Mouse (Mus musculus) spleen, embryonic (tissue): Measurements from ENCODE around the gene Cdipt.

Experiments used
- CTCF ChIA-PET: fragments of 350-600 bp; sonication (Branson Sonifier 250); formaldehyde crosslinking; loops from one replicate; lab custom pipeline; 2022; lab: Charles Lee

Gene Cdipt

DNA sequence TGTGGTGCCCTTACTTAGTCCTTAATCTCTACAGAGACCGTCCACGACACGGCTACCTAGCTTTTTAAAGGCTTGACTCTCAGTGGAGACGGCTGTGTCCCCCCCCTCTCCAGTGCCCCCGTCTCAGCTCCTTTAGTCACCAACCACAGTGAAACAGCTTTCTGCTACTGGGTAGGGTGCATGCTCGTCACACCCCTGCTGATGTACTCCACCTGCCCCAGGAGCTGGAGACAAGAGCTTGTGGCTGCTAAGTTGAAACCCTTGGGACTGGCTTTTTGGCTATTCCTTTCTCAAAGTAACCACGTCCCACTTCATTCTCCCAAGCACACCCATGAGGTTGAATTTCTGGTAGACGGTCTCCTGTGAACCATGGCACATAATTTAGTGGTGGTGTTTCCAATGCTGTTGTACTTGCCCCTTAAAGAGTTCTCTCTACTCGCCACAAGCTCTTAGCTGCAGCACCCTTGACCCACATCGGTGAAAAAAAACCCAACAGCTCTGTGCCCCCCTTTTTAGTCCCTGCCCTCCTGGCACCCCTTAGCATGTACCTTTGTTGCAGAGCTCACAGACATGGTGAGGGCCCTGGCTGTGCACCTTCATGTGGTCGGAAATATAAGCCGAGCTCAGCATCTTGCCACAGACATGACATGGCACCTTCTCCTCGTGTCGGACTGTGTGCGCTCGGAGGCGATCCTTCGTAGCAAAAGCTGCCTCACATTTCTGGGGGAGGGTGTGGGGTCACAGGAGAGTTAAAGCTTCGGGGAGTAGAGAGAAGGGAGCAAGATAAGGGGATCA lies 48.4 kb downstream of the Cdipt start:
- CTCF ChIA-PET, result no interaction called here

DNA sequence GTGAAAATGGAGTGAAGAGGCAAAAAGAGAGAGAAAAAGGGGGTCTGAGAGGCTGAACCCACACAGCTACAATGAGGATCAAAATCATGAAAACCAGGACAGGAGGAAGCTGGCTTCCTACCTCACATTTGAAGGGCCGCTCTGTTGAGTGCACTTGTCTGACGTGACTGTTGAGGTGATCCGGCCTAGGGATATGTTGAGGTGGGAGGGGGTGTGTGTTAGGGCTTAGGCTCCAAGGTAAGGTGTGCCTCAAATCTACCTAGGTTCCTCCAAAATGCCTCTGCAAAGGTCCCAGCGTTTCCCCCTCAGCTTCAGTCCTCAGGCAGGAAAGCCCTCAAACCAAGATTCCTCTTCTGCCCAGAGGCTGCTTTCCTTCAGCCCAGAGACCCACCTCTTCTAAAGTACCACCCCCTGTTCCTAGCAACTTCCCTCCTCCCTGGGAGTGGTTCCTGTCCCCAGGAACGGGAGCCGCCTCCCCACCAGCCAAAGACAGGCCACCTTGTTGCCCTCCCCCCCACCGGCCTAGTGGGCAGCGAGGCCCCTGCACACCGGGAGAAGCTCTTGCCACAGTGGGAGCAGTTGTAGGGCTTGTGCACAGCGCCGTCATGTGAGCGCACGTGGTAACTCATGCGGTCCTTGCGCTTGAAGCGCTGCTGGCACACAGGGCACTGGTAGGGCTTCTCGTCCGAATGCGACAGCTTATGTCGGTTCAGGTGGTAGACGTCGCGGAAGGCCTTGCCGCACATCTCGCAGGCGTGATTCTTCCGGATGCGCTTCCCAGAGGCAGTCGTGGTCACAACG lies 49.2 kb downstream of the Cdipt start:
- CTCF ChIA-PET, result interaction anchor here (0.6 kb wide), 1 partner anchor 19 kb away, joined by 3 read pairs; no protein-coding TSS in a partner anchor

DNA sequence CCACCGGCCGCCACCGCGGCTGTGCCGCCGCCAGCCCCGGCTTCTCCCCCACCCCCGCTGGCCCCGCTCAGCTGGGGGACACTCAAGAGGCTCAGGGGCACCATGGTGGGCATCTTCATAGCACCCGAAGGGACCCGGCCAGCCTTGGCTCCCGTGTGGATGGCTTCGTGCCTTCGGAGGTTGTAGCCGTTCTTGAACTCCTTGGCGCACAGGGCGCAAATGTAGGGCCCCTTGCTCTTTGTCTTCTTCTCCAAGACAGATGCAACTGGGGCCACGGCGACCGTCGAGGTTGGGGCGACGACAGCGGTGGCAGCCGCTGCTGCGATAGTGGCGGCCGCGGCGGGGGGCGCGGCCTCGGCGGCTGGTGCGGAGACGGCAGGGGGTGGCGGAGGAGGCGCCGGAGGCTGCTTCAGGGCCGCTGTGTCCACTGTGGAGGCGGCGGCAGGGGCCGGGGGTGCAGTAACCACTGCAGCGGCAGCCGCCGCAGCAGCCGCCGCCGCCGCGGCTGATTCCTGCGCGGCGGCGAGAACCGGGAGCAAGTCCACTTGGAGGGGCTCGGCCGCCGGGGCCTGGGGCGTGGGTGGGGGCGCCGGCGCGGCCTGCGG lies 49.9 kb downstream of the Cdipt start:
- CTCF ChIA-PET, result interaction anchor here (0.6 to 1.1 kb wide), 2 partner anchors 14 to 20 kb away, joined by 3 to 4 read pairs; no protein-coding TSS in a partner anchor

DNA sequence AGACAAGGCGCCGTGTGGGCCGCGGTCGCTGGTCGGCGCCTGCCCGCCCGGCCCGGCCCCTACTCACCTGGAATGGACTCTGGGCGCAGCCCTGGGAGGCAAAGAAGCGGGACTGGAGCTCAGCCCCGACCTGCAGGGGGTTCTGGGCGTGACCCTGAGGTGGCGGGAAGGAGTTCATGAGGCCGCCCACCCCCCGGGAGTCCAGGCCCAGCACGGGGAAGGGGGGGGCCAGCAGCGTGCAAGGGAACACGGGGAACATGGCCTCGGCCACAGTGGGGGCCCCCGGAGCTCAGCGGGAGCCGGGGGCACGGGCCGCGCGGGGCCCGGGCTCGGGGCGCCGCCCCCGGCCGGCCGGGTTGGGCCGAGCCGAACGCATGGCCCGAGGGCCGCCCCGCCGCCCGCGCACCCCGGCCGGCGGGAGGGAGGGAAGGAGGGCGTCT lies 50.5 kb downstream of the Cdipt start:
- CTCF ChIA-PET, result interaction anchor here (1.1 kb wide), 1 partner anchor 15 kb away, joined by 4 read pairs; no protein-coding TSS in a partner anchor

DNA sequence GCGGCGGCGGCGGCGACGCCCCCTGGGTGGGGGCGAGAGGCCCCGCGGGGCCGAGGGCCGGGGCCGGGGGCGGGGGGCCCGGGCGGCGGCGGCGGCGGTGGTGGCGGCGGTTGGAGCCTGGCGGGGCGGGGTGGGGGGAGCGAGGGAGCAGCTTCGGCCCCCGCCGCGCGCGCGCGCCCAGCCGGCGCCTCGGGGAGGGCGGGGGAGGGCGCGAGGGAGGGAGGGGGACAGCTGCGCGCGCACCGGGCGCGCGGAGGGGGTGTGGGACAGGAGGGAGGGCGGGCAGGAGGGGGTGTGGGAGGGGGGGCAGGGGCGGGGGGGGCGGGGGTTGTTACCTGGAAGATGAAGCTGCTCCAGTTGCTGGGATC lies 50.9 kb downstream of the Cdipt start:
- CTCF ChIA-PET, result interaction anchor here (0.5 to 1.1 kb wide), 2 partner anchors 12 to 15 kb away, joined by 3 to 4 read pairs; partner anchors contain the start of gene Mvp

DNA sequence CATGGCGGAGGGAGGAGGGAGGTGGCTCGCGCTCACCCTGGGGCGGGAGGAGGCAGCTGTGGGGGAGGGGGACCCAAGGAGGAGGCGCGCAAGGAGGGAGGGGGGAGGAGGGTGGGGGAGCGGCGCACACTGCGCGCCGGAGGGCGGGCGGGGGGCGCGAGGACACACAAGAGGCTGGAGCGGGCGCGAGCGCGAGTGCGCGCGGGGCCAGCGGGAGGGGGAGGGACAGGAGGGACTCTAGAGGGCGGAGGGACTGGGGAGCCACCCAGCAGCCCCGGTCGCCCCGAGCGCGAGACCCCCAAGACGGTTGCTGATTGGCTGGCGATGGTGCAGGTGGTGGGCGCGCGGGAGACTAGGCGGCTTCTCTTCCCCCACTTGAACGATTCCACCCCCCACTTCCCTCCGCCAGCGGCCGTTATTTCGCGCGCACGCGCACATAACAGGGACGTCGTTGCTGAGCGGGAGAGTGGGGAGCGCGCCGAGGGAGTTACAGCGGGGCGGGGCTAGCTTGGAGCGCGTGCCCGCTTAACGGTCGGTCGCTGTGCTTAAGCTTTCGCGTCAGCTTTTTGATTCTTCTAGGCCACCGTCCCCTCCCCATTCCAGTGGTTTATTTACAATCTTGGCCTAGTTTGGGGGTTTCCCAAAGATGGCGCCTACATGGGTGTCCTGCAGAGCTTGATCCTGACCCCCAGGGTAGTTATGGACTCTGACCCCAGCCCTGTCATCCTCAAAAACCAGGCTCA lies 51.4 kb downstream of the Cdipt start, which contains the start of gene Maz:
Gene Maz (minus strand): TSS at position 54 of the 743 bp plus-strand sequence.
- CTCF ChIA-PET, result interaction anchor here (0.5 to 1.1 kb wide), 3 partner anchors 13 to 84 kb away, joined by 3 to 7 read pairs (median 4); partner anchors contain the start of gene Mvp

DNA sequence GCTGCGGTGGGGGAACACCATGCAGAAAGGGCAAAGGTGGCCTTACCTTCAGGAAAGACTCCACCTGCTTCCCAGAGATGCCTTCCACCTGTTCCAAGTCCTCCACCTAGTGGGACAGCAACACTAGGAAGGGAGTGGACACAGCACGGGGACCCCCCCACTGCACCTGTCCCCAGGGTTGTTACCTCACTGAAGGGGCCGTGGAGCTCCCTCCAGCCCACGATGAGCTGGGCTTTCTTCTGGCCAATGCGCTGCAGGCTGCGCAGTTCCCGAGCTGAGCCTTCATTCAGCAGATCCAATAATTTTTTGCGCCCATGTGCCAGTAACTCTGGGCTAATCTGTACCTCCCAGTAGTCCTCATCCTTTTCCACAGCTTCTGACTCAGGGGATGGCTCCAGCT lies 52.2 kb downstream of the Cdipt start:
- CTCF ChIA-PET, result interaction anchor here (0.6 kb wide), 1 partner anchor 85 kb away, joined by 8 read pairs; no protein-coding TSS in a partner anchor
